8 mouse cellular contexts compared by ENCODE assay signal in genomic region chr7:116307099-116307870, GRCm38 (mm10). TPM values are rescaled to one million over a fixed set of nuclear protein-coding genes. Genes with fewer than 3 reads are reported as not detected.
DNase-seq lines count a peak whose midpoint lies in the region; ATAC-seq and TF ChIP-seq lines count a peak whose summit lies in the region.

No protein-coding gene starts in this region.

- H3K36me3 ChIP-seq in hindbrain, embryonic 10.5 days: no peaks in the 10 kb centered on the region

- peak; percentile 23 to 27 for DNase-seq in layer of hippocampus, adult 2 months (ENCODE audit: low spot score in 2 of 2)
- no peak for DNase-seq in layer of hippocampus, adult 9-11 months
- DNase-seq in cerebellum, adult 9-10 months: peak; percentile 45
- DNase-seq in forelimb bud, embryonic 11.5 days (ENCODE audit: low read depth, low spot score): peak; percentile 66
- peak; percentile 88 for DNase-seq in hindbrain, embryonic 10.5 days (ENCODE audit: low spot score)
- peak; percentile 8 to 36 for DNase-seq in left cerebral cortex, adult 8-10 months (ENCODE audit: low spot score in 2 of 2)
- DNase-seq in right cerebral cortex, postnatal 25 days: peak; percentile 33

- H3K4me3 ChIP-seq in layer of hippocampus, adult 2 months: peak overlapping the region; percentile 59
- peak overlapping the region; percentile 88 for H3K4me3 ChIP-seq in hindbrain, embryonic 10.5 days

- H3K9me3 ChIP-seq in hindbrain, embryonic 10.5 days: no peaks in the 10 kb centered on the region

- under 1% methylated on average over 63 of the region's 63 CpGs for WGBS in hindbrain, embryonic 10.5 days

- H3K27ac ChIP-seq in layer of hippocampus, adult 2 months: peak overlapping the region; percentile 32; the same call in 1 of the 2 replicates
- peak overlapping the region; percentile 92 for H3K27ac ChIP-seq in hindbrain, embryonic 10.5 days

- peaks cover 9% of the 10 kb centered on the region; the same call in 1 of the 2 replicates for H3K27me3 ChIP-seq in hindbrain, embryonic 10.5 days (ENCODE audit: insufficient read depth, poor library complexity, severe bottlenecking)

- H3K4me1 ChIP-seq in hindbrain, embryonic 10.5 days (replicated peaks): peaks cover 51% of the 10 kb centered on the region

- peak; percentile 32 for ATAC-seq in megakaryocyte, adult 5-6 weeks (ENCODE audit: poor library complexity, severe bottlenecking)

- TF ChIP-seq CTCF in layer of hippocampus, adult 2 months (conservative IDR thresholded peaks at IDR 0.05): no peak

RNA-seq across cellular contexts. Expression of gene Plekha7, which starts 0.9 kb away (rescaled TPM):
- total RNA-seq in layer of hippocampus, adult 2 months (2021): 10 to 100 TPM; 17.2 to 19.1 TPM
- polyA plus RNA-seq in hindbrain, embryonic 10.5 days (2016; fragmentation: Nextera tagmentation; extraction: Ambion mirVana): 20.8 and 22.1 TPM in 2 replicates
- 10 to 100 TPM; 24.7 to 30.1 (median 27.0) TPM for total RNA-seq in left cerebral cortex, adult 8-10 months (2022)
- total RNA-seq in megakaryocyte, adult 5-6 weeks (2015): 0.02 and 0.16 TPM in 2 replicates
- total RNA-seq in megakaryocyte, adult 5-6 weeks (2017): 0.18 TPM in 1 of 2 replicates, not detected in the other

RNA-seq across cellular contexts. Expression of gene Rps13, which starts 26.7 kb away (rescaled TPM):
- 100 to 1,000 TPM; 242 to 244 TPM for total RNA-seq in layer of hippocampus, adult 2 months (2021)
- 814 and 844 TPM in 2 replicates for polyA plus RNA-seq in hindbrain, embryonic 10.5 days (2016; fragmentation: Nextera tagmentation; extraction: Ambion mirVana)
- 100 to 1,000 TPM; 189 to 241 (median 224) TPM for total RNA-seq in left cerebral cortex, adult 8-10 months (2022)
- total RNA-seq in megakaryocyte, adult 5-6 weeks (2015): 1,284 and 1,307 TPM in 2 replicates
- 3,022 and 3,027 TPM in 2 replicates for total RNA-seq in megakaryocyte, adult 5-6 weeks (2017)

Comparison
In these comparisons a context has a peak if more than half of its experiments do, and no peak if none do; other contexts are left out.
1. RNA of gene Plekha7, which starts 0.9 kb away (total RNA-seq): 24.7 to 30.1 TPM in left cerebral cortex, adult 8-10 months and 17.2 to 19.1 TPM in layer of hippocampus, adult 2 months; 0.02 to 0.18 TPM in megakaryocyte, adult 5-6 weeks; every median in the first group is over 10 times any median in the second.
2. RNA of gene Rps13, which starts 26.7 kb away (total RNA-seq): 1,284 to 3,027 TPM in megakaryocyte, adult 5-6 weeks; 242 to 244 TPM in layer of hippocampus, adult 2 months and 189 to 241 TPM in left cerebral cortex, adult 8-10 months; every median in the first group is over 4 times any median in the second.